Mouse (Mus musculus) kidney, embryonic 15.5 days (tissue): ENCODE results near the gene Lyrm4. TPM values are rescaled to one million over a fixed set of nuclear protein-coding genes. Genes with fewer than 3 reads are reported as not detected.

Experiments
- ATAC-seq: fragments of 200-750 bp; cut with Nextera tagmentation; replicated peaks from 2 replicates; pipeline ENCODE4 v1.8.0; 2017; ENCODE audit warnings: moderate TSS enrichment; ENCODE audit not compliant: low FRiP score
- H3K27ac ChIP-seq: fragments of 300-500 bp; sonication (generic); 2 replicates; pipeline ENCODE4 v1.5.1; 2015; ENCODE audit warnings: mild to moderate bottlenecking, inconsistent platforms
- H3K27me3 ChIP-seq: fragments of 300-500 bp; sonication (generic); 2 replicates; pipeline ENCODE4 v1.6.1; 2015; ENCODE audit warnings: inconsistent platforms
- H3K36me3 ChIP-seq: fragments of 300-500 bp; sonication (generic); 2 replicates; pipeline ENCODE4 v1.6.1; 2015; ENCODE audit warnings: inconsistent platforms
- H3K4me1 ChIP-seq: fragments of 300-500 bp; sonication (generic); 2 replicates; pipeline ENCODE4 v1.6.1; 2015; ENCODE audit warnings: inconsistent platforms
- H3K4me2 ChIP-seq: fragments of 300-500 bp; sonication (generic); 2 replicates; pipeline ENCODE4 v1.6.1; 2015; ENCODE audit warnings: moderate library complexity, mild to moderate bottlenecking, inconsistent platforms
- H3K4me3 ChIP-seq: fragments of 300-500 bp; sonication (generic); replicated peaks from 2 replicates; pipeline ENCODE4 v1.5.1; 2015; ENCODE audit warnings: mild to moderate bottlenecking, inconsistent platforms
- H3K9ac ChIP-seq: fragments of 300-500 bp; sonication (generic); 2 replicates; pipeline ENCODE4 v1.6.1; 2015; ENCODE audit warnings: mild to moderate bottlenecking, inconsistent platforms
- H3K9me3 ChIP-seq: fragments of 300-500 bp; sonication (generic); replicated peaks from 2 replicates; pipeline ENCODE4 v1.6.1; 2016; ENCODE audit warnings: inconsistent platforms
- WGBS: fragments of 180-500 bp; shearing (Covaris S2); methylation state at CpG from one replicate; pipeline ENCODE4 v1.1.7; 2015; ENCODE audit warnings: mixed read lengths; 5-methylcytosine and 5-hydroxymethylcytosine counted together
- polyA plus RNA-seq: library from polyadenylated mRNA; unstranded; fragments of >200 nt; fragmentation: Nextera tagmentation; extraction: Ambion mirVana; gene quantifications from 2 replicates; pipeline ENCODE4 v1.2.1, GENCODE M21; 2015

Gene Lyrm4
- polyA plus RNA-seq, 1 experiment from 2014 or later: 23.3 TPM

DNA sequence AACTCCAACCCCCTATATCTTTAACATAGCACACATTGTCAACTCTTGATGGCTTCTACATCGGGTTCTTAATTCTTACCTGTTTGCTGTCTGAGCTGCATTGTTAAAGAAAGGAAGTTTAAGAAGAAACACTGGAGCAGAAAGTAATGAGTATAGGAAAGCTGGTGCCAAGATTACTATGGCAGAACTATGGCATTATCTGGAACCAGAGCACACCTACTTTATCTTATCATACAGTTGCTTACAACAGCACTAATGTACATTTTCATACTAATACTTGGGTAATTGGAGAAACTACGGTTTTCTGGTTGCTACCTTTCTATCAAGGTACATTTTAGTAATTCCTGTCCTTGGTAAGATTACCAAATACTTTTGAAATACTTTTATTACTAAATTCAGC is 29.9 kb downstream of the Lyrm4 start:
- Histone ChIP-seq H3K36me3 (peaks cover 11% of the 10 kb centered on the region), H3K4me1 (0 out of 2 replicates have a peak, but pooled peaks cover 2% of the 10 kb centered on the region), H3K4me3 (no peak overlapping the region), H3K9me3 (no peaks in the 10 kb centered on the region), H3K27me3 (no peaks in the 10 kb centered on the region), H3K4me2 (no peak overlapping the region), H3K27ac (no peak overlapping the region), H3K9ac (no peak overlapping the region)
- ATAC-seq: no peak
- WGBS: 93% methylated on average over 2 of the region's 2 CpGs

GRCm38 (mm10) chr13:36086608-36087391 is 30.5 kb downstream of the Lyrm4 start:
- H3K4me3 ChIP-seq: no peak overlapping the region
- 0 out of 2 replicates have a peak, but pooled peaks cover 2% of the 10 kb centered on the region for H3K4me1 ChIP-seq
- H3K36me3 ChIP-seq: peaks cover 11% of the 10 kb centered on the region
- no peak overlapping the region for H3K27ac ChIP-seq
- 0 out of 2 replicates have a peak, but pooled peaks have one; percentile 46 for ATAC-seq
- H3K9ac ChIP-seq: no peak overlapping the region
- 86% methylated on average over 5 of the region's 5 CpGs for WGBS
- H3K9me3 ChIP-seq: no peaks in the 10 kb centered on the region
- no peak overlapping the region for H3K4me2 ChIP-seq
- H3K27me3 ChIP-seq: no peaks in the 10 kb centered on the region

GRCm38 (mm10) chr13:36085971-36086370 is 31.4 kb downstream of the Lyrm4 start:
- Histone ChIP-seq H3K9ac (no peak overlapping the region), H3K9me3 (no peaks in the 10 kb centered on the region), H3K4me3 (no peak overlapping the region), H3K4me2 (no peak overlapping the region), H3K36me3 (peaks cover 9% of the 10 kb centered on the region), H3K27ac (no peak overlapping the region), H3K27me3 (no peaks in the 10 kb centered on the region), H3K4me1 (0 out of 2 replicates have a peak, but pooled peaks cover 2% of the 10 kb centered on the region)
- 29% methylated on average over 3 of the region's 3 CpGs for WGBS
- ATAC-seq: no peak

GRCm38 (mm10) chr13:36084701-36085100 is 32.6 kb downstream of the Lyrm4 start:
- H3K27ac ChIP-seq: no peak overlapping the region
- H3K4me2 ChIP-seq: no peak overlapping the region
- 0 out of 2 replicates have a peak, but pooled peaks cover 2% of the 10 kb centered on the region for H3K4me1 ChIP-seq
- H3K4me3 ChIP-seq: no peak overlapping the region
- H3K9ac ChIP-seq: no peak overlapping the region
- 68% methylated on average over 3 of the region's 3 CpGs for WGBS
- H3K36me3 ChIP-seq: peaks cover 3% of the 10 kb centered on the region; the same call in 1 of the 2 replicates
- no peak for ATAC-seq
- H3K9me3 ChIP-seq: no peaks in the 10 kb centered on the region
- no peaks in the 10 kb centered on the region for H3K27me3 ChIP-seq

DNA sequence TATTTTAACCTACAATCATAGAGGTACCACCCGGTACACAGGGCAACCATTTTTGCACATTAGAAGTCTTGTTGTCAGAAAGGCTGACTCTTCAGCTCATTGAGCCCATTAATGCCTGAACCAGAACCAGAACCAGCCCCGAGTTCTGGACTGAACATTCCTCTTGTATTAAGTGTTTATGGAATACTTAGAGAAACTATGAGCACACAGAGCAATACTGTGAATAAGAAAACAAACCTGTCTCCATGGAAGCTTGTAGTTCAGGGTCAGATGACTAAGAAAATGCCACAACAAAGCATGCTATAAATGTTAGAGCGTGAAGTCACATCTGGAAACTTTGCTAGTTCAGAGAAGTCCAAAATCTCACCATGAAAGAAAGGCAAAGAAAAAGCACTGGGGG is 35.7 kb downstream of the Lyrm4 start:
- Histone ChIP-seq H3K36me3 (no peaks in the 10 kb centered on the region), H3K9me3 (no peaks in the 10 kb centered on the region), H3K9ac (no peak overlapping the region), H3K4me1 (0 out of 2 replicates have a peak, but pooled peaks cover 2% of the 10 kb centered on the region), H3K27me3 (no peaks in the 10 kb centered on the region), H3K27ac (no peak overlapping the region), H3K4me2 (no peak overlapping the region), H3K4me3 (no peak overlapping the region)
- WGBS: 91% methylated on average over 3 of the region's 3 CpGs
- no peak for ATAC-seq

- no peak for ATAC-seq
- H3K27ac ChIP-seq: no peak overlapping the region
- no peaks in the 10 kb centered on the region for H3K9me3 ChIP-seq
- H3K4me2 ChIP-seq: no peak overlapping the region
- H3K36me3 ChIP-seq: no peaks in the 10 kb centered on the region
- WGBS: 84% methylated on average over 3 of the region's 3 CpGs
- no peaks in the 10 kb centered on the region for H3K4me1 ChIP-seq
- no peaks in the 10 kb centered on the region for H3K27me3 ChIP-seq
- H3K4me3 ChIP-seq: no peak overlapping the region
- no peak overlapping the region for H3K9ac ChIP-seq
These were observed 42.8 kb downstream of the Lyrm4 start for GRCm38 (mm10) chr13:36074484-36074883.

DNA sequence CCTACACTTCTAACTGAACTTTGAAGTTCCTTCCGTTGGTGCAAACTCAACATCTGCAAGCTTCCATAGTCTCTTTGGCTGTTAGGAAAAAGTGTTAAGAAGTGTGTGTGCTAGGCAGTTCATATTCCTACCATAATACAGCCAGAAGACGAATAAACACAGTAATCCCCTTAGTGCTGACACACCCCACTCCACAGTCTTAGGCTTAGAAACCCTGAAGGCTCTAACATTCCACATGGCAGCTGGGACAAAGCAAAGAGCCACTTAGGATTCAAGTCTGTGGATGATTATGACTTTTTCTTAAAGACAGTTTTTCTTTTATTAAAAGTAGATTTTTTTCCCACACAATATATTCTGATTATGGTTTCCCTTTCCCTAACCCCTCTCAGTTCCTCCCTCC is 50.6 kb downstream of the Lyrm4 start:
- H3K9ac ChIP-seq: no peak overlapping the region
- no peak for ATAC-seq
- H3K4me1 ChIP-seq: no peaks in the 10 kb centered on the region
- no peak overlapping the region for H3K4me2 ChIP-seq
- H3K9me3 ChIP-seq: no peaks in the 10 kb centered on the region
- WGBS: 93% methylated on average over 2 of the region's 2 CpGs
- no peaks in the 10 kb centered on the region for H3K36me3 ChIP-seq
- no peak overlapping the region for H3K4me3 ChIP-seq
- H3K27ac ChIP-seq: no peak overlapping the region
- no peaks in the 10 kb centered on the region for H3K27me3 ChIP-seq

- H3K27me3 ChIP-seq: no peaks in the 10 kb centered on the region
- no peak for ATAC-seq
- H3K4me3 ChIP-seq: no peak overlapping the region
- no peaks in the 10 kb centered on the region for H3K9me3 ChIP-seq
- H3K4me1 ChIP-seq: peaks cover 4% of the 10 kb centered on the region; the same call in 1 of the 2 replicates
- WGBS: 75% methylated on average over 2 of the region's 2 CpGs
- H3K9ac ChIP-seq: no peak overlapping the region
- no peak overlapping the region for H3K27ac ChIP-seq
- H3K4me2 ChIP-seq: no peak overlapping the region
- H3K36me3 ChIP-seq: no peaks in the 10 kb centered on the region
These were observed 59.8 kb downstream of the Lyrm4 start for GRCm38 (mm10) chr13:36057489-36057888.

- 88% methylated on average over 4 of the region's 4 CpGs for WGBS
- H3K27ac ChIP-seq: no peak overlapping the region
- no peaks in the 10 kb centered on the region for H3K9me3 ChIP-seq
- peaks cover 6% of the 10 kb centered on the region; the same call in 1 of the 2 replicates for H3K4me1 ChIP-seq
- no peaks in the 10 kb centered on the region for H3K27me3 ChIP-seq
- no peak for ATAC-seq
- no peak overlapping the region for H3K4me3 ChIP-seq
- H3K4me2 ChIP-seq: no peak overlapping the region
- H3K9ac ChIP-seq: no peak overlapping the region
- H3K36me3 ChIP-seq: no peaks in the 10 kb centered on the region
These were observed 60.4 kb downstream of the Lyrm4 start for GRCm38 (mm10) chr13:36056925-36057324.

GRCm38 (mm10) chr13:36056509-36056908 is 60.8 kb downstream of the Lyrm4 start:
- Histone ChIP-seq H3K9me3 (no peaks in the 10 kb centered on the region), H3K4me1 (peaks cover 6% of the 10 kb centered on the region; the same call in 1 of the 2 replicates), H3K36me3 (no peaks in the 10 kb centered on the region), H3K27me3 (no peaks in the 10 kb centered on the region), H3K27ac (no peak overlapping the region), H3K9ac (no peak overlapping the region), H3K4me2 (no peak overlapping the region), H3K4me3 (no peak overlapping the region)
- no peak for ATAC-seq
- WGBS: 96% methylated on average over 1 of the region's 1 CpGs

- Histone ChIP-seq H3K4me2 (no peak overlapping the region), H3K9ac (no peak overlapping the region), H3K36me3 (no peaks in the 10 kb centered on the region), H3K27me3 (no peaks in the 10 kb centered on the region), H3K27ac (no peak overlapping the region), H3K4me3 (no peak overlapping the region), H3K9me3 (no peaks in the 10 kb centered on the region), H3K4me1 (no peaks in the 10 kb centered on the region)
- WGBS: 83% methylated on average over 4 of the region's 4 CpGs
- ATAC-seq: no peak
These were observed 81.8 kb downstream of the Lyrm4 start for GRCm38 (mm10) chr13:36035528-36035927.

DNA sequence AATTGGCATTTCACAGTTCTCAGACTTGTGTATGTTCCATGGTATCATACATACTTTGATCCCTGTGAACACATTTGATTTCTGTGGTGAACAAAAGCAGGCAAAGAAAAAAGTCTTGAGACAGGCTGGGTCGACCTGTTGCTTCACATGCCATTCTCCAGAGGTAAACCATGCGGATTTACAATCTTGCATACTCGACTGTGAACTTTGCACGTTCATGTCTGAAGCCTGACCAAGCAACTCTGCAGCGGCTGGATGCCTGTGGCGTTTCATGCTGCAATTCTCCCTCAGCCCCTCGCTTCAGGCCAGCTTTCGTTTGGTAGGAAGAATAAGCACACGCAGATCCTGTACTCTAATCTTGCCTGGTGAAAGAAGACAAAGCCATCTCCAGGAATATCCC is 85.4 kb downstream of the Lyrm4 start:
- no peak overlapping the region for H3K4me3 ChIP-seq
- H3K4me2 ChIP-seq: no peak overlapping the region
- no peak overlapping the region for H3K27ac ChIP-seq
- no peak for ATAC-seq
- no peaks in the 10 kb centered on the region for H3K27me3 ChIP-seq
- no peaks in the 10 kb centered on the region for H3K9me3 ChIP-seq
- H3K4me1 ChIP-seq: no peaks in the 10 kb centered on the region
- no peaks in the 10 kb centered on the region for H3K36me3 ChIP-seq
- no peak overlapping the region for H3K9ac ChIP-seq
- 71% methylated on average over 9 of the region's 9 CpGs for WGBS
